Mouse (Mus musculus) kidney, adult 2 months (tissue): ENCODE measurements around the gene Hrct1. TPM values are rescaled to one million over a fixed set of nuclear protein-coding genes. Genes with fewer than 3 reads are reported as not detected.

ENCODE experiments used
- DNase-seq: peaks from one replicate; pipeline ENCODE4 v3.0.0; 2021
- H3K27ac ChIP-seq: fragments of 200-500 bp; 2 replicates; pipeline ENCODE4 v1.5.1; 2012; ENCODE audit warnings: low read depth, low read length, control low read depth, inconsistent platforms; ENCODE audit not compliant: insufficient read depth
- H3K27me3 ChIP-seq: fragments of 200-500 bp; replicated peaks from 2 replicates; pipeline ENCODE4 v1.6.1; 2012; ENCODE audit warnings: mild to moderate bottlenecking, moderate library complexity, low read length, inconsistent platforms; ENCODE audit not compliant: control insufficient read depth, insufficient read depth
- H3K36me3 ChIP-seq: fragments of 200-500 bp; 2 replicates; pipeline ENCODE4 v1.6.1; 2012; ENCODE audit warnings: mild to moderate bottlenecking, moderate library complexity, low read length, inconsistent platforms; ENCODE audit not compliant: control insufficient read depth, insufficient read depth
- H3K4me1 ChIP-seq: fragments of 200-500 bp; 2 replicates; pipeline ENCODE4 v1.6.1; 2011; ENCODE audit warnings: low read length; ENCODE audit not compliant: control insufficient read depth, insufficient read depth
- H3K4me3 ChIP-seq: fragments of 200-500 bp; 2 replicates; pipeline ENCODE4 v1.5.1; 2011; ENCODE audit warnings: mild to moderate bottlenecking, low read depth, low read length, control low read depth; ENCODE audit not compliant: insufficient read depth
- CTCF ChIP-seq: fragments of 200-500 bp; conservative IDR thresholded peaks from 2 replicates; pipeline ENCODE4 v1.5.1; 2011; ENCODE audit warnings: low read depth, mild to moderate bottlenecking, control low read depth, low read length, moderate library complexity, mixed read lengths; ENCODE audit not compliant: insufficient read depth, insufficient read length
- POLR2A ChIP-seq: fragments of 200-500 bp; IDR thresholded peaks from one replicate; pipeline ENCODE4 v1.6.1; 2011; ENCODE audit warnings: low read depth, low read length, control low read depth
- WGBS: fragments of 180-500 bp; shearing (Covaris S2); methylation state at CpG from one replicate; pipeline ENCODE4 v1.1.7; 2018; 5-methylcytosine and 5-hydroxymethylcytosine counted together
- polyA plus RNA-seq: library from polyadenylated mRNA; depleted of rRNA; stranded (reverse); fragments of >200 nt; gene quantifications from 2 replicates; pipeline ENCODE4 v1.2.3, GENCODE M21; 2012

Gene Hrct1
- polyA plus RNA-seq, 1 experiment: 4.8 TPM

- H3K36me3 ChIP-seq: no peaks in the 10 kb centered on the region
- WGBS: 20% methylated on average over 9 of the region's 9 CpGs
- peak; percentile 74 for DNase-seq
- no peak overlapping the region for H3K4me3 ChIP-seq
- H3K4me1 ChIP-seq: peaks cover 2% of the 10 kb centered on the region; the same call in 1 of the 2 replicates
- TF ChIP-seq CTCF: no peak
- no peak for TF ChIP-seq POLR2A
- no peaks in the 10 kb centered on the region for H3K27me3 ChIP-seq
- peak overlapping the region; percentile 61; the same call in 1 of the 2 replicates for H3K27ac ChIP-seq
These were observed 31.7 kb upstream of the Hrct1 start for GRCm38 (mm10) chr4:43695249-43695671.

DNA sequence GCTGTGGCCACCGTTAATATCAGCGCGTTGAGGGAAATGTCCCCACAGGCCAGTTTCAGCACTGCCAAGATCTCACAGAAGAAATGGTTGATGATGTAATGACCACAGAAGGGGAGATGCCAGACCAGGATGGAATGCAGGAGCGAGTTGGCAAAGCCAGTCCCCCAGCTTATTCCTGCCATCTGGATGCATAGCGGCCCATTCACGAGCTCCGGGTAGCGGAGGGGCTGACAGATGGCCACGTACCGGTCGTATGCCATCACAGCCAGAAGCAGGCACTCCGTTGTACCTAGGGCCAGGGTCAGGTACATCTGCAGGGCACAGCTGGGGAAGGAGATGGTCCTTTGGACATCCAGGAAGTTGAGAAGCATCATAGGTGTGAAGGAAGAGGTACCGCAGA lies 30.4 kb upstream of the Hrct1 start:
- 93% methylated on average over 13 of the region's 13 CpGs for WGBS
- TF ChIP-seq POLR2A (no peak), CTCF (no peak)
- Histone ChIP-seq H3K4me1 (peaks cover 2% of the 10 kb centered on the region; the same call in 1 of the 2 replicates), H3K36me3 (no peaks in the 10 kb centered on the region), H3K27ac (no peak overlapping the region), H3K27me3 (no peaks in the 10 kb centered on the region), H3K4me3 (no peak overlapping the region)
- DNase-seq: no peak

DNA sequence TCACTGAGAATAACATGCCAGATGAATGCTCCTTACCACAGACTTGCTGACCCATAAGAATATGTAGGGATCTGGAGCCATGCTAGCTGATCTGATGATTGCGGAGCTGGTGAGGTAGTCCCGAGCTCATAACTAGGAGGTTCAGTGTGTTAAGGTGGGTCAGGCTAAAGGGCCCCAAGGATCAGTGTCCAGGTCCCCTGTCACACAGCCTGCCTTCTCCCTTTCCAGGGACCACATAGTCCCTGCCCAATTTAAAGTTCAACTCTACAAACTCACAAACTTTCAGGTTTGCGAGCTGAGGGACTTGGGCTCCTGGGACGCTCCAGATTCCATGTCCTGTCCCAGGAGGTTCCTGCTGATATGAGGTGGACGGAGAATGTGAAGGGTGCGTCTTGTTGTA lies 26.3 kb upstream of the Hrct1 start, which contains the start of gene Olfr70:
TSS of gene Olfr70 (minus strand) at position 101 of the 400 bp plus-strand sequence.
- TF ChIP-seq POLR2A (no peak), CTCF (no peak)
- WGBS: 94% methylated on average over 6 of the region's 6 CpGs
- H3K36me3 ChIP-seq: no peaks in the 10 kb centered on the region
- H3K27ac ChIP-seq: no peak within 1 kb of the TSS
- no peaks in the 10 kb centered on the region for H3K27me3 ChIP-seq
- DNase-seq: no peak
- H3K4me3 ChIP-seq: no peak within 1 kb of the TSS
- no peaks in the 10 kb centered on the region for H3K4me1 ChIP-seq

DNA sequence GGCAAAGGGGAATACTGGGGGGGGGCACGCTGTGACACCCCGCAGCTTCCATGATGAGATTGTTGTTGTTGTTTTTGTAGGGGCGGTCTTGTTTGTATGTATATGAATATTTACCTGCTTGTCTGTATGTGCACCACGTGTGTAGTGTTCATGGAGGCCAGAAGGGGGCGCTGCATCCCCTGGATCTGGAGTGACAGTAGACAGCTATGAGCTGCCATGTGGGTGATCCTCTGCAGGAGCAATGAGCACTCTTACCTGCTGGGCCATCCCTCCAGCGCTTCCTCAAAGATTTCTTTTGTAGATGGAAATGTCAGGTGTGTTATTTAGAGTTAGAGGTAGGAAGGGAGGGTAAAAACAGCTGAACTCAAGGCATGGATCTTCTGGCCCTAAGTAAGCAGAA lies 23.5 kb upstream of the Hrct1 start:
- no peak for DNase-seq
- TF ChIP-seq CTCF (peak; percentile 31; the same call in 1 of the 2 replicates), POLR2A (no peak)
- Histone ChIP-seq H3K27me3 (no peaks in the 10 kb centered on the region), H3K27ac (no peak overlapping the region), H3K4me1 (no peaks in the 10 kb centered on the region), H3K4me3 (no peak overlapping the region), H3K36me3 (no peaks in the 10 kb centered on the region)
- WGBS: 81% methylated on average over 6 of the region's 6 CpGs

DNA sequence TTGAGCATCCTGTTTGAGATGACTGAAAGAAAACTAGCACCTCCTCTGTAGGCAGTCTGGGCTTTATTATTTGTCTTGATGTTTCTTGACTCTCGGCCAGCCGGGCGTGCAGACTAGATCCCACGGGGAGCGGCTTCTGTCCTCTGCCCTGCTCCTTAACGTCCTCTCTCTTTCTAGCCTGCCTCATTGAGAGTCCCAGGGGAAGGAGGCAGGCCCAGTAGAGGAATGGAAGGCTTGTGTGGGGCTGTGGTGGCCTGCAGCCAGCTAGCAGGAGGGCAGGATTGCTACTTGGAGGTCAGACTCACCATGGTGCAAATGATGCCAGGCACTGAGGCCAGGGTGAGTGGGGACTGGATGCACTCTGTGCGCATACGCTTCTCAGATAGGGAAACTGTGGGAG lies 23.1 kb upstream of the Hrct1 start:
- Histone ChIP-seq H3K36me3 (no peaks in the 10 kb centered on the region), H3K4me1 (no peaks in the 10 kb centered on the region), H3K27me3 (no peaks in the 10 kb centered on the region), H3K4me3 (no peak overlapping the region), H3K27ac (no peak overlapping the region)
- TF ChIP-seq POLR2A (no peak), CTCF (no peak)
- 62% methylated on average over 8 of the region's 8 CpGs for WGBS
- DNase-seq: peak; percentile 65

DNA sequence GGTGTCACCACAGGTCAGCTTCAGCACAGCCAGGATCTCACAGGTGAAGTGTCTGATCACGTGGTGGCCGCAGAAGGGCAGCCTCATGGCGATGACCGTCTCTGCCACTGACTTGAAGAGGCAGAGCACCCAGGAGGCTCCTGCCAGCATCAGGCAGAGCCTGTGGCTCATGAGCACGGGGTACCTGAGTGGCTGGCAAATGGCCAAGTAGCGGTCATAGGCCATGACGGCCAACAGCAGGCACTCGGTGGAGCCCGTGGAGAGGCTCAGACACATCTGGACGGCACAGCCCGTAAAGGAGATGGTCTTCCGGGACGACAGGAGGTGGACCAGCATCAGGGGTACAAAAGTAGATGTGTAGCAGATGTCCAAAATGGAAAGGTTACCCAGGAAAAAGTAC lies 21.0 kb upstream of the Hrct1 start:
- TF ChIP-seq CTCF (no peak), POLR2A (no peak)
- 57% methylated on average over 13 of the region's 13 CpGs for WGBS
- Histone ChIP-seq H3K4me3 (no peak overlapping the region), H3K36me3 (no peaks in the 10 kb centered on the region), H3K27ac (no peak overlapping the region), H3K4me1 (0 out of 2 replicates have a peak, but pooled peaks cover 3% of the 10 kb centered on the region), H3K27me3 (no peaks in the 10 kb centered on the region)
- DNase-seq: no peak

- no peak for TF ChIP-seq CTCF
- no peaks in the 10 kb centered on the region for H3K27me3 ChIP-seq
- no peaks in the 10 kb centered on the region for H3K36me3 ChIP-seq
- 53% methylated on average over 6 of the region's 6 CpGs for WGBS
- H3K4me3 ChIP-seq: no peak within 1 kb of the TSS
- H3K4me1 ChIP-seq: peaks cover 6% of the 10 kb centered on the region; the same call in 1 of the 2 replicates
- no peak within 1 kb of the TSS; the same call in 1 of the 2 replicates for H3K27ac ChIP-seq
- peak; percentile 56 for DNase-seq
These were observed 17.1 kb upstream of the Hrct1 start, which contains the start of gene Olfr71 for GRCm38 (mm10) chr4:43709869-43710268. TSS of gene Olfr71 (minus strand) at chr4:43710255.

GRCm38 (mm10) chr4:43711821-43712220 lies 15.2 kb upstream of the Hrct1 start:
- Histone ChIP-seq H3K4me1 (peaks cover 6% of the 10 kb centered on the region; the same call in 1 of the 2 replicates), H3K36me3 (no peaks in the 10 kb centered on the region), H3K27me3 (no peaks in the 10 kb centered on the region), H3K27ac (no peak overlapping the region), H3K4me3 (no peak overlapping the region)
- TF ChIP-seq POLR2A (no peak), CTCF (peak; percentile 83)
- WGBS: 0% methylated on average over 2 of the region's 2 CpGs
- peak; percentile 83 for DNase-seq
